Mouse (Mus musculus) T-helper 2 cell (primary cell): ENCODE results near the gene Rxfp4.

Source experiments
- in situ Hi-C: fragments of 300-600 bp; cut with MboI, MseI; formaldehyde crosslinking; loops from one replicate; pipeline ENCODE4 v1.15.1; 2025; ENCODE audit warnings: high pct_unique_total_duplicates

Gene Rxfp4

DNA sequence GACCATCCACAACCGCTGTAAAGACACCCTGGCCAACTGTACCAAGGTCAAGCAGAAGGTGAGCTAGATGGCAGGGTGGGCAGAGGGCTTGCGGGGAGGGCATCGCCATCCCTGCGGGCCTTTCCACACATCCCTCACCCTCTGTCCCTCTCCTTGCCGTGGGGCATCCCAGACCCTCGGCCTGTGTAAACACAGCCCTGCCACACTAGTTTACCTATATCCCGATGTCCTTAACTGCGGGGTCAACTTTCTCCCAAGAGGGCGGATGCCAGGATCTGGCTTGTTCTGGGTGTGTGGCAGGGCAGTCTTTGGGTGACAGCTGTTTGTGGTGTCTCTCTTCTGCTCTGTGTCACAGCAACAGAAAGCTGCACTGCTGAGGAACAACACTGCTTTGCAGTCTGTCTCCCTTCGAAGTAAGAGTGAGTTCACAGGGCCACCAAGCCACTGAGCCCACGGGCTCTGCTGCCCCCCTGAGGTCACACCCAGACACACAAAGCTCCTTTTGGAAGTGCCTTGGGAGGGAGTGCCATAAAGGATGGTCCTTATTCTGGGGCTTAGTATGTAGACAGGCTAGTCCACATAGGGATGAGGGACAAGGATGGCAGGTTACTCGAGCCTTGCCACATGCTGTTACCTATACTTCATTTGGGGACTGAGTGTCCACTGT lies 20.9 kb downstream of the Rxfp4 start:
- in situ Hi-C loops = loop anchor here (5.0 to 25.0 kb wide), 3 partner anchors 65 to 1605 kb away; partner anchors contain the start of genes Creb3l4, Jtb and Slc39a1

- in situ Hi-C loops = loop anchor here (5.0 to 25.0 kb wide), 3 partner anchors 66 to 1606 kb away; partner anchors contain the start of genes Creb3l4, Jtb and Slc39a1
Observed at GRCm38 (mm10) chr3:88630849-88631341, 22.0 kb downstream of the Rxfp4 start.

- in situ Hi-C loops = loop anchor here (5.0 to 25.0 kb wide), 3 partner anchors 67 to 1607 kb away; partner anchors contain the start of genes Creb3l4, Jtb and Slc39a1
Observed at GRCm38 (mm10) chr3:88630018-88630417, 22.9 kb downstream of the Rxfp4 start.

DNA sequence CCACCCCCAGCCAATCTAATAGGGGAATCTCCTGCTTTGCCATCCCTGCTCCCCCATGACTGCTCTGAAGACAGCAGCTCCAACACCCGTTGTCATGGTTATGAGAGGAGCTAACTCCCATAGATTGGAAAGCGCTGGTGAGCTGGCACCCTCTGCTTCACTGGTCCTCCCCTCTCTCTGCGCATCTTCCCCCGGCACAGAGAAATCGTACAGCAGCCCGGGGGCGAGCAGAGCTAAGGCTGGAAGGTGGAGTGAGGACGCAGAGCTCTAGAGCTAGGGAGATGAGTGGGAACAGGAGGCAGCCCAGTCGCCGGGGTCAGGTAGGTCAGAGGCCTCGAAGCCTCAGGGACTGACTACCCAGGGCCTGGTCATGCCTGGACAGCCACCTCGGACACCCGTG lies 23.7 kb downstream of the Rxfp4 start:
- in situ Hi-C loops = loop anchor here (25.0 kb wide), 1 partner anchor 1608 kb away; the partner anchor contains the start of genes Creb3l4, Jtb and Slc39a1

GRCm38 (mm10) chr3:88628766-88629165 lies 24.2 kb downstream of the Rxfp4 start:
- in situ Hi-C loops = loop anchor here (25.0 kb wide), 1 partner anchor 1609 kb away; the partner anchor contains the start of genes Creb3l4, Jtb and Slc39a1

GRCm38 (mm10) chr3:88627535-88627934 lies 25.4 kb downstream of the Rxfp4 start:
- in situ Hi-C loops = loop anchor here (25.0 kb wide), 1 partner anchor 1610 kb away; the partner anchor contains the start of genes Creb3l4, Jtb and Slc39a1

GRCm38 (mm10) chr3:88627114-88627513 lies 25.8 kb downstream of the Rxfp4 start:
- in situ Hi-C loops = loop anchor here (25.0 kb wide), 1 partner anchor 1610 kb away; the partner anchor contains the start of genes Creb3l4, Jtb and Slc39a1

DNA sequence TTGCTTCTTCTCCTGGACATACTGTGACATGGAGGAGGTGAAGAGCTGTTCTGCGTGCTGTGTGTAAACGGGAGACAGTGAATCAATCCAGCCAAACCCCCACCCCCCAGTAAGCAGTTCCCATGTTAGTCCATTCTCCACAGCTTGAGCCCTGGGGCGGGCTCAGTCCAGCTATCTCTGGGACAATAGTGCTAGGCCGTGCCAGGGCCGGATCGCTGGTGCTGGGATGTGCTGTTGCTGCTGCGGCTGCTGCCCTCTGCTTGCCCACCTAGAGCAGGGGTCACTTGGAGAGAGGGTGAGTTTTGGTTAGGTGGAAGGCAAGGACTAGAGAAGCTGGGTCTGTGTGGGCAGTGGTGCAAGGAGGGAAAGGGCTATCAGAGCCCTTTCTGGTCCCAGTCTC lies 26.6 kb downstream of the Rxfp4 start:
- in situ Hi-C loops = loop anchor here (25.0 kb wide), 1 partner anchor 1611 kb away; the partner anchor contains the start of genes Creb3l4, Jtb and Slc39a1

DNA sequence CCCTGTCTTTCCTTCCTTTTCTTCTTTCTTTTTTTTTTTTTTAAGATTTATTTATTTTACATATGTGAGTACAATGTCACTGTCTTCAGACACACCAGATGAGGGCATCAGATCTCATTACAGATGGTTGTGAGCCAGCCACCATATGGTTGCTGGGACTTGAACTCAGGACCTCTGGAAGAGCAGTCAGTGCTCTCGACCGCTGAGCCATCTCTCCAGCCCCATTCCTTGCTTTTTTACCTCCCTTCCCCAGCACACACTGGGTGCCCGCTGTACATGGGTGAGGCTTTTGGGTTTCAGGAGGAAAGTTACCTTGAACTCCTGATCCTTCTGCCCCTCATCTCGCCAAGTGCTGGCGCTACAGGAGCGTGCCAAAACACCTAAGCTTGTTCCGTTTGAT lies 27.4 kb downstream of the Rxfp4 start:
- in situ Hi-C loops = loop anchor here (25.0 kb wide), 1 partner anchor 1612 kb away; the partner anchor contains the start of genes Creb3l4, Jtb and Slc39a1

- in situ Hi-C loops = loop anchor here (25.0 kb wide), 1 partner anchor 1612 kb away; the partner anchor contains the start of genes Creb3l4, Jtb and Slc39a1
Observed at GRCm38 (mm10) chr3:88624951-88625350, 28.0 kb downstream of the Rxfp4 start.

DNA sequence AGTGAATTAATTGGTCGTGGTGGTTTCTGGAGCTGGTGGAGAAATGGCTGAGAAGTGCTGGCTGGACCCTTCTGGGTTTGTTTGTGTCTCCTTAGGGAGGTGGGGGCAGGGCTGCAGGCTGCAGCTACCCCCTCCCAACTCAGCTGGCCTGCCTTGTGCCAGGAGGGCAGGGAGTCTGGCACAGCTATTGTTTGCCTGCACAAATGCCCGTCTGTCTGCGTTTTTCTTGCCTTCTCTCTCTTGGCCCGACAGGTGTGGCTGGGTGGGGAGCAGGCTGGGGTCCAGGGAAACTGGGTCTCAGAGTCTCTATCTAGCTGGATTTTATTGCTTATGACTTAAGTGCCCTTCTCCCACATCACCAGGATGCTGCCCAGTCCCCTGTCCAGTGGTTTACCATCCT lies 28.6 kb downstream of the Rxfp4 start:
- in situ Hi-C loops = no loop called here

- in situ Hi-C loops = no loop called here
Observed at GRCm38 (mm10) chr3:88623346-88624135, 29.4 kb downstream of the Rxfp4 start.

DNA sequence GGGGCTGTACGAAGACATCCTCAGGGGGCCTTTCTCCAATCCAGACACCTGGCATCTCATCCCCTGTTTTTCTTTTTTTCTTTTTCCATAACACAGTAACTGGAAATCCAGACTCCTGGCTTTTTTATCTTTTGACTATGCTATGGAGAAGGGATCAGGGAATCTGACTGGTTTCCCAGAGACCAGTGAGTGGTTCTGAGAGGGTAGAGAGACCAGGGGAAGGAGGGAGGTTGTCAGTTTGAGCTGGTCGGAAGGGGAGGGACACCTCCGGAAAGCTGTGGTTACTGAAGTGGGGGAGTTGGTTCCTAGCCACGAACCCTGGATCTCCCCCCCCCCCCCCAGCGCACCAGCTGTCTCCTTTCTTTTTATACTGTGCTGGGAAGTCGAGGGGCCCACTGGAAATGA lies 30.0 kb downstream of the Rxfp4 start:
- in situ Hi-C loops = no loop called here

GRCm38 (mm10) chr3:88622113-88622940 lies 30.6 kb downstream of the Rxfp4 start:
- in situ Hi-C loops = no loop called here

DNA sequence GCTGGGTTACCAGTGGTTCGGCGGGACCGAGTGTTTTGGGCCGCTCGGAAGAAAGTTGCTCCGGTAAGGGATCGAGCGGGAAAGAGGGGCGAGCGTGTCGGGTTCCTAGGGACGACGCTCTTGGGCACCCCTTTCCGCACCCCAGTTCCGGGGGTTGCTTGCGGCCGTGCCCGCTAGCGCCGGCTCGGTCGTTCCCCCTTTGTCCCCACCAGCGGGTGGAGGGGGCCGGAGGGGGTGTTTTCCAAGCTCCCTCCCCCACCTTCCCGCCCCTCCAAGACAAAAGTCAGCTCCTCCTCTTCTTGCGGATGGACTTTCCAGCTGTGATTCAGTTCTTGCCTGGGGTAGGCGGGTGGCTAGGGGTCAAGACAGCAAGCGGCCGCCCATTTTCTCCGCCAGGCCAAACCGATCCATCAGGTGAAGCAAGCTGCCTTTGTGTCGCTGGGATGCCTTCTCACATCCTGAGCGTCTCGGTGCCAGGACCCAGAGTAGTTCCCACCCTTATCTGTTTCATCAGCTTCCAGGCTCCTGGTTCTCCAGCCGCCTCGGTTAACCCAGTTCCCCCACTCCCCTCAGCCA lies 31.3 kb downstream of the Rxfp4 start:
- in situ Hi-C loops = no loop called here

GRCm38 (mm10) chr3:88620992-88621536 lies 31.9 kb downstream of the Rxfp4 start:
- in situ Hi-C loops = no loop called here

- in situ Hi-C loops = no loop called here
Observed at GRCm38 (mm10) chr3:88620146-88620991, 32.6 kb downstream of the Rxfp4 start.

DNA sequence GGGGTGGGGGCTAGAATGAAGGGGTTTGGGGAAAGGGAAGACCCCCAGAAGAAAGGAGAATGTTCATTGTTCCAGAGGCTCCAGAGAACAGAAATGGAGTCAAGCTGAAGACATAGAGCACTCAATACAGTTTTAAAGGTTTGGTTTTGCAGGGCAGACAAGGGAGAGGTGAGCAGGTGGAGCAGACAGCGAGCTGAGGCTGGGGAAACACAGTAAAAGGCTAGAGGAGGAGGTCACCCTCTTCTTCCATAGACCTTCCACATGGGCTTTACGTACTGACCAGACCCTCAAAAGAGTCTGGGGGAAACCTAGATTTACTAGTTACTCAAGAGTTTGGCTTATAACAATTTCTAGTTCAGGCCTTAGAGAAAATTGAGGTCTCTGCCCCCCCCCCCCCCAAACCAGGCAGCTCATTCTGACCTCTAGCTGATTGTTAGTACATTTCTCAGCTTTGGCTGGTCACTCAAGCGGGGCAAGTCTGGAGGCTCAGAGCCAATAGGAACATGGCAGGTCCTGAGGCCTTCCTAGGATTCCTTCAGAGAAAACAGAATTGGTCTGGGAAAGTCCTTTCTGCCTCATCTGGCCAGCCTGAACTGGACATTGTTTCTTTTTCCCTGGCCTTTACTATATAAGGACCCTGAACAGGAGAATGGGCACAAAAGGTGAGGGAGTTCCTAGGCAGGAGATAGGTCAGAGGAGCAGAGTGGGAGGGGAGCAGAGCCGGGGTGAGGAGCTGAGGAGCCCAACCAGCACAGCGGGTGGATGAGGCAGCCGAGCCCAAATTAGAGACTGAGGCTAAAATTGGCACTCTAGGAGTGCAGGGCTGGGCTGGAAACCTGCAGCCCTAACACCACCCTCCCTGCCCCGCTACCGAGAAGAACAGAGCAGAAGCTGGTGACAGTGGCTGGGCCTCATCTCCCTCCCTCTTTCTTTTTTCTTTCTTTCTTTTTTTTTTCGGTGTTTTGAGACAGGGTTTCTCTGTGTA lies 33.5 kb downstream of the Rxfp4 start:
- in situ Hi-C loops = no loop called here
